10 mouse cellular contexts compared by ENCODE assay signal in the genomic region with DNA sequence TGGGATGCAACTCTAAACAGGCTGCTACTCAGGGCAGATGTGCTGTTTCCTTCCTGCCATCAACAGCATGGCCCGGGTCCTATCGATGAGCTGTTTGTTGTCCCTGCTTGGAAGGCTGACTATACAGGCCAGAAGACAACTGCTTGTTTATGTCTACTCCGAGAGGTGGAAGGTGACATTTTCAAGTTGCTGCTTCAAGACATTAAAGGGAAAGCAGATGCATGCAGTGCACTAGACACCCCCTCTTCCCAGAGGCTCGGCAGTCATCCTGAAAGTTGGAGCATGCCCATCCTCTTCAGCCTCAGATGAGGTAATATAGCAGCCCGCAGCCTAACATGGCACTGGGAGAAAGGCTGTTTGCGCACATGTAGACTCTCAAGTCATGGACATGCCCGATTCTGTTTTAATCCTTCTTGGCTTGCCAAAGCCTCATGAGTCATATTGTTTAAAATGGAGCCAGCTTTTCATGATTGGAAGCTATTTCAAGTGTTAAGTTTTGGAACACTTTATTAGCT. TPM values are rescaled to one million over a fixed set of nuclear protein-coding genes. Genes with fewer than 3 reads are reported as not detected.
DNase-seq lines count a peak whose midpoint lies in the region; ATAC-seq lines count a peak whose summit lies in the region.
"Had no signal": no experiment of that assay in that cellular context is flagged by ENCODE, and none has a peak within 500 bp of the region (broad histone marks: within the 10 kb centered on the region; RNA-seq: fewer than 3 reads in every experiment).

No protein-coding gene starts in this region.

- 50% methylated on average over 7 of the region's 7 CpGs for WGBS in limb, embryonic 15.5 days
- 80% methylated on average over 7 of the region's 7 CpGs for WGBS in limb, embryonic 10.5 days
- WGBS in forebrain, embryonic 16.5 days = 82% methylated on average over 7 of the region's 7 CpGs

- H3K27me3 ChIP-seq in limb, embryonic 15.5 days = no peaks in the 10 kb centered on the region
- 0 out of 2 replicates have a peak, but pooled peaks cover 3% of the 10 kb centered on the region for H3K27me3 ChIP-seq in limb, embryonic 10.5 days (ENCODE audit: low read depth, poor library complexity, severe bottlenecking)
- no peaks in the 10 kb centered on the region for H3K27me3 ChIP-seq in forebrain, embryonic 16.5 days (replicated peaks; ENCODE audit: control insufficient read depth, insufficient read depth, low read length)

- no peak; the same call in 1 of the 2 replicates for ATAC-seq in limb, embryonic 15.5 days (ENCODE audit: insufficient number of reproducible peaks, low FRiP score, low TSS enrichment, low read depth)
- peak; percentile 64 for ATAC-seq in forebrain, embryonic 16.5 days
- ATAC-seq: hindbrain, embryonic 16.5 days had no signal

- H3K4me3 ChIP-seq in limb, embryonic 15.5 days = no peak overlapping the region
- H3K4me3 ChIP-seq in limb, embryonic 10.5 days = no peak overlapping the region
- H3K4me3 ChIP-seq in forebrain, embryonic 16.5 days (replicated peaks; ENCODE audit: low read length) = no peak overlapping the region
- H3K4me3 ChIP-seq: erythroblast, embryonic 14.5 days had no signal

- no peaks in the 10 kb centered on the region for H3K36me3 ChIP-seq in limb, embryonic 15.5 days
- H3K36me3 ChIP-seq in limb, embryonic 10.5 days = no peaks in the 10 kb centered on the region
- H3K36me3 ChIP-seq in forebrain, embryonic 16.5 days (ENCODE audit: control insufficient read depth, insufficient read depth) = no peaks in the 10 kb centered on the region

- no peak overlapping the region for H3K9ac ChIP-seq in limb, embryonic 15.5 days
- no peak overlapping the region for H3K9ac ChIP-seq in forebrain, embryonic 16.5 days (replicated peaks; ENCODE audit: low read depth, low read length)

- peaks cover 60% of the 10 kb centered on the region for H3K4me1 ChIP-seq in limb, embryonic 15.5 days
- H3K4me1 ChIP-seq in limb, embryonic 10.5 days = no peaks in the 10 kb centered on the region; the same call in 1 of the 2 replicates
- H3K4me1 ChIP-seq in forebrain, embryonic 16.5 days (replicated peaks; ENCODE audit: control insufficient read depth, insufficient read depth, low read length) = no peaks in the 10 kb centered on the region

- peak overlapping the region; percentile 72 for H3K27ac ChIP-seq in limb, embryonic 15.5 days
- H3K27ac ChIP-seq in limb, embryonic 10.5 days = no peak overlapping the region
- H3K27ac ChIP-seq in forebrain, embryonic 16.5 days (ENCODE audit: low read length) = no peak overlapping the region

- H3K4me2 ChIP-seq in limb, embryonic 15.5 days = no peak overlapping the region
- no peak overlapping the region for H3K4me2 ChIP-seq in forebrain, embryonic 16.5 days (ENCODE audit: low read length)

- no peak for DNase-seq in limb, embryonic 10.5 days (ENCODE audit: low spot score)
- peak; percentile 15 to 27 for DNase-seq in layer of hippocampus, postnatal 10 days (ENCODE audit: low spot score in 2 of 2)
- DNase-seq in right cerebral cortex, postnatal 25 days = peak; percentile 54
- no peak for DNase-seq in spleen, adult 12 weeks (ENCODE audit: low spot score)
- DNase-seq in cerebellum, postnatal 10 days = no peak
- DNase-seq in kidney, adult 8-10 months = no peak

- no peaks in the 10 kb centered on the region for H3K9me3 ChIP-seq in limb, embryonic 15.5 days
- no peaks in the 10 kb centered on the region for H3K9me3 ChIP-seq in limb, embryonic 10.5 days (replicated peaks)
- no peaks in the 10 kb centered on the region for H3K9me3 ChIP-seq in forebrain, embryonic 16.5 days (ENCODE audit: control insufficient read depth, low read length)

RNA-seq across cellular contexts. Expression of gene Aknad1, which starts 23.2 kb away (rescaled TPM):
- 1.3 and 1.5 TPM in 2 replicates for polyA plus RNA-seq in limb, embryonic 15.5 days (2015; fragmentation: Nextera tagmentation; extraction: Ambion mirVana)
- polyA plus RNA-seq in limb, embryonic 10.5 days (2016; fragmentation: Nextera tagmentation; extraction: Ambion mirVana) = 0.10 TPM in 1 of 2 replicates, not detected in the other
- polyA plus RNA-seq in forebrain, embryonic 16.5 days (2015; fragmentation: Nextera tagmentation; extraction: Ambion mirVana) = not detected in 2 replicates
- total RNA-seq in layer of hippocampus, postnatal 10 days (2021) = not detected
- polyA plus RNA-seq: hindbrain, embryonic 16.5 days had no signal

RNA-seq across cellular contexts. Expression of gene Gpsm2, which starts 40.5 kb away (rescaled TPM):
- polyA plus RNA-seq in limb, embryonic 15.5 days (2015; fragmentation: Nextera tagmentation; extraction: Ambion mirVana) = 95.9 and 103 TPM in 2 replicates
- 73.9 and 85.3 TPM in 2 replicates for polyA plus RNA-seq in limb, embryonic 10.5 days (2016; fragmentation: Nextera tagmentation; extraction: Ambion mirVana)
- polyA plus RNA-seq in forebrain, embryonic 16.5 days (2015; fragmentation: Nextera tagmentation; extraction: Ambion mirVana) = 33.7 and 36.7 TPM in 2 replicates
- 10 to 100 TPM; 13.5 to 20.4 TPM for total RNA-seq in layer of hippocampus, postnatal 10 days (2021)

Comparison
In these comparisons a context has a peak if more than half of its experiments do, and no peak if none do; other contexts are left out.
1. DNase-seq: peak in layer of hippocampus, postnatal 10 days (2 of 2) and right cerebral cortex, postnatal 25 days (single experiment); none in limb, embryonic 10.5 days (single experiment), spleen, adult 12 weeks (single experiment), cerebellum, postnatal 10 days (0 of 2) and kidney, adult 8-10 months (0 of 2).